Mouse (Mus musculus) 3134 (cell line): Measurements from ENCODE around the gene Tpra1.

ENCODE experiments used
- DNase-seq: peaks from one replicate; pipeline ENCODE4 v3.0.0-alpha.2; 2011; ENCODE audit warnings: low spot score; ENCODE audit not compliant: insufficient read length; ENCODE audit errors: extremely low read depth

Tpra1 gene

DNA sequence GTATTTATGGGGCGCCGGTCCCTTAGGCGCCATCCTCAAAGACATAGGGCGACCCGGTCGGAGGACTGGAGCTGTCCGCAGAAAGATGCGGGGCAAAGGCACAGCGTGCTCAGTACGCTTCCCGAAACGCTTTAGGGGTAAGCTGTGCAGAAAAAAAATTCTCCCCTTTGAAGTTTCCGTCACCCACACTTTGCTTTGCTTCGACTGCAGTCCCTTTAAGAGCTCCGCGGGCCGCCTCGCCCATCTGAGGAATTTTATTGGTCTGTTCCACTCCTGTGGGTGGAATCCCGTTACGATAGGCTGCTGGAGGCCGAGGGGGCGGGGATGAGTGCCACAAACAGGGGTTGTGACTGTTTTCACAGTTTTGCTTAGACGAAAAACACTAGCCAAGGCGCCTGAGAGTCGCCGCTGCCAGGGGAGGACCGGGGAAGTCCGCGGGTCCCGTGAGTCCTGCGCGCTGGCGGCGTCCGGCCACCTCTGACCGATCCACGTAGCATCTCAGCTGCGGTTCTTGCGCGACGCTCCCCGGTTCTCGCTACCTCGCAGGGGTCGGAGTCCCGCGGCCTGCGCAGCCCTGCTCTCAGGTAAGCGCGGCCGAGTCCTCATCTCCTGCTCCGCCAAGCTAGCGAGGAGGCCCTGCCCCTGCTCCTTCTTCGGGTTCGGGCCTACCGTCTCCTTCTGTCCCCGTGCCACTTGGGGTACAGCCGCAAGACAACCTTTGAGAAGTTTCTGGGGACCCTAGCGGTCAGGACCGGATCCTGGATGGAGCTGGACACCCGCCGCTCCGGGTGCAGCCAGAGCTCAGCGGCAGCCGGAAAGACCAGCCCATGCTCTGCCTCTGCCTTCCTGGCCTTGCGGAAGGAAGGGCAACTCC, at the start of gene Tpra1:
Tpra1 (plus strand) TSS at position 305 of the 874 bp plus-strand sequence.
- peak; percentile 91 for DNase-seq

DNA sequence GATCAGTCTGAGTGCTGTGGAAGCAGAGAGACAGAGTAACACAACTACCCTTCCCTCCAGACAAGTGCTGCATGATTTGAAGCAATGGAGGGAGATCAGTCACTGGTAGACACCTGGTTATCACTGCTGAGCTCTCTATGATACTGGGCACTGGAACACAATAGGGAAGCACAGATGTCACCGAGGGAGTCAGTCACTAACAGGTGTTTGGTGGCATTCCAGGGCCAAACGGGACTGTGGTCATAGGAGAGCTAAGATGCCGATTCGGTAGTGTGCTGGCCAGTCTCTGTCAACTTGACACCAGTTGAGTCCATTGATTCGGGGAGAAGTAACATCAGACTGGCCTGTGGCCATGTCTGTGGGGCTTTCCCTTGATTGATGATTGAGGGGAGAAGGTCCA, 47.5 kb upstream of the Tpra1 start:
- no peak for DNase-seq

DNA sequence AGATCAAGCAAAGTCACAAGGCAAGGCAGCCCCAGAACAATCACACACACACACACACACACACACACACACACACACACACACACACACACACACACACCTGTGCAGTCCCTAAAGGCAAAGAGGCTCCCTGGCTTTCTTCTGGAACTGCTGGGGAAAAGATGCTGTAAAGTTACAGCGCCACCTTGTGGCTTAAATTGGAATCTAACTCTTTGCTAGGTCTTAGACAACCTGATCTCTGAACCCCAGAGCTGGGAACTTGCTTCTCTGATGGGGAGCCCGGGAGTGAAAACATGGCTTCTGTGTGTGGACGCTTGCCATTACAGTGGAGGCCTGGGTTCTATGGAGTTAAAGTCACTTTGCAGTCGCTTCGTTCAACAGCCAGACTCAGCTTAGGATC, 46.4 kb upstream of the Tpra1 start:
- DNase-seq: no peak

DNA sequence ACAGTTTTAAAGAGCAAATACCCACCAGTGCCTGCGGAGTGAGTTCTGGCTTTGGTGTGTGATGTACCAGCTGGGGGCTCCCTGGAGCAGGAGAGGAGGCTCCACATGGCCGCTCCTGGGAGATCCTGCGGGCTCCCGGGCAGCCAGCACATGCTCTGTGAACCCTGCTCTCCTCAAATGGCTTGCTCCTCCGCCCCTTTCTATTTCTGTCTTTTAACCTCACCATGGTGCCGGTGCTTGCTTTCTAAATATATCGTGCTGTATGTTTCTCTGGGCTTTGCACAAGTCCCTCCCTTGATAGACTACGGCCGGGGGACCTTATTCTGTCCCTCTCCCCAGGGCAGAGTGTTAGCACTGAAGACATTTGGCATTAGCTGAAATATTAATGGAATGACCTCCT, 44.8 kb upstream of the Tpra1 start:
- no peak for DNase-seq

DNA sequence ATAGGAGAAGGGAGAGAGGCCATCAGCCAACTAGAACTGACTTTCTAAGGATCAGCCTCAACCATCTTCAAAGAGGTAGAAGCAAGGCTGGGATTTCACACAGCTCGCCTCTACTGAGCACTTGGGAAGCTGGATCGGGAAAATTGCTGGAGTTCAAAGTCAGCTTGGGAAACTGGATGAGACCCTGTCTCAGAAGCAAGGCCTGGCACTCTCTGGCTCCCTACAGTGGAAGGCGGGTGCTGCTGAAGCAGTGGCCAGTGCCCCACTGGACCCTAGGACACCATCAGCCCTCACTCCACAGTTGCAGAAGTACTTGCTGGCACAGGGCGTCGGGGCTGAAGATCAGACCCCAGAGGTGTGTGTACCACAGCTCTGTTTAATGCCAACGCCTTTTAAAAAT, 44.2 kb upstream of the Tpra1 start:
- no peak for DNase-seq

DNA sequence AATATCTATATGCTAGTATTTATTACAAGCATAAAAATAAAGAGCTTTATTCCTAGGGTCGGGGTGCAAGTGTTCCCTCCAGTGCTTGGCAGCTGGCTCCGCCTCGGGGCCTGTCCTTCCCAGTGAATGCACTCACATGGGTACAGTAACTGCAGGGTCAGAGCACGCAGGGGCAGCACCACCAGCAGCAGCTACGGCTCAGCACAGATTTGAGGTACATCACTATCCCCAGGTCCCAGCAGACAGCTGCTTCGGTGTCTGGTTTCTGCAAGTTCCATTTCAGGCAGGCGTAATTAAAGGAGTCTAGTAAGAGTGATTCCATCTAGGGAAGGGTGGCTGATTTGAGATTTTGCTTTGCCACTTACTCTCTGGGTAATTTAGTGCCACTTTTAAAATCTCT, 43.7 kb upstream of the Tpra1 start:
- DNase-seq: no peak

DNA sequence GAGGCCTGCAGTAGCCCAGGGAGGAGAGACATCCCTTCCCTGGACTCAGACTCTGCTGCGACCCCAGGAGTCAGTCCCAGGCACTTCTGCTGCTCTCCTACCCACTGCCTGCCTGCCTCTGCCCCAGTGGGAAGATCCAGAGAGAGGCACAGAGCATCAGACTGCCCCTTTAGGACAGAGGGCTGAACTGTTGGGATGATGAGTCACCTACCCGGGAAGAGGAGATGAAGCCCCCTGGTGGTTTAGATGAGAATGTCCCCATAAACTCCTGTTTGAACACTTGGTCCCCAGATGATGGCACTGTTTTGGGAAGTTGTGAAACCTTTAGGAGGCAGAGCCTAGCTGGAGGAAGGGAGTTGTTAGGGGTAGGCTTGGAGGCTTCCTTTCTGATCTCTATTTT, 41.1 kb upstream of the Tpra1 start:
- DNase-seq: peak; percentile 55

DNA sequence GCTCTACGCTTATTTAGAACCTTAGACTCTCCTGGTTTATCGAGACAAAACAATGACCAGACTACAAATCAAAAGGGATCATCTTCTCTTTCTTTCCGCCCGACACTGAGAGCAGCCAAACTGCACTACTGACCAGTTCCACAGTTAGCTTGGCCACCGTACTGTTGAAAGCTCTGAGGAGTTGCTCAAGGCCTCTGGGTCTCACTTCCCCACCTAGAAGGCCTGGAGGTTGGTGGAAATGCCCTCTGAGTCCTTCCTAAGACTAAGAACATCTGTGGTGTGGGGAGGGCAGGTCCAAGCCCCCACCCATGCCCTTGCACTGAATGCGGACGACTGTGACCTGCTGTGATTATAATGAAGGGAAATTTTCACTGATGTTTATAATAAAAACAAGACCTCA, 36.3 kb upstream of the Tpra1 start:
- DNase-seq: no peak

DNA sequence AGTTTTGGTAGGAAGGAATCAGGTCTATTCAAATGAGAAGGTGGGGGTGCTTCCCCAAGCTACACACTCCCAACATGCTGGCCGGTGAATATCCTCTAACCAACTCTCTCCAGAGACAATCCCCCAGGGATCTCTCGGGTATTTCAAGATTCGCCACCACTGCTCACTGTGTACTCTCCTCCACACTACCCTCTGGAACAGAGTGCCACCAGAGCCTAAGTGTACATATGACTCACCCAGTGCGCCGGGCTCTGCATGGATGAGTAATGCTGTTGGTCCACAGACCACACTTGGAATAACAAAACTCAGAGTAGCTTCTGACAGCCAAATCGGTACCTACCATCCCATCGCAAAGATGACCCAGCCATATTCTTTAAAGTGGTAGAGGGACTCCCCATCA, 32.6 kb upstream of the Tpra1 start:
- peak; percentile 65 for DNase-seq

DNA sequence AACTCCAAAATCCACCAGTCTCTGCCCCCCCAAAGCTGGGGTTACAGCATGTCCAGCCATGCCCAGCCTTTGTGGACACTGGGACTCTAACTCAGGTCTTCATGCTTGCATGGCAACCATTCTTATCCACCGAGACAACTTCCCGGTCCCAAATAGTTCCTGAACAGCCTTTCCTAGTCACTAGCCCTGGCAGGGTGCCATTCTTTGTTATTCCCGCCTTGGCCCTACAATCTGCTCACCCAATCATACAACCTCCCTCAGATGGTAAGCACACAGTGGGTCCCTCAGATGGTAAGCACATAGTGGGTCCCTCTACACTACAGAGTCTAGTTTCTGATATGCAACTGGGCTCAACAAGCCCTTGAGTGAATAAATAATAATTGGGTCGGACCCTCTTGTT, 31.5 kb upstream of the Tpra1 start:
- DNase-seq: no peak

DNA sequence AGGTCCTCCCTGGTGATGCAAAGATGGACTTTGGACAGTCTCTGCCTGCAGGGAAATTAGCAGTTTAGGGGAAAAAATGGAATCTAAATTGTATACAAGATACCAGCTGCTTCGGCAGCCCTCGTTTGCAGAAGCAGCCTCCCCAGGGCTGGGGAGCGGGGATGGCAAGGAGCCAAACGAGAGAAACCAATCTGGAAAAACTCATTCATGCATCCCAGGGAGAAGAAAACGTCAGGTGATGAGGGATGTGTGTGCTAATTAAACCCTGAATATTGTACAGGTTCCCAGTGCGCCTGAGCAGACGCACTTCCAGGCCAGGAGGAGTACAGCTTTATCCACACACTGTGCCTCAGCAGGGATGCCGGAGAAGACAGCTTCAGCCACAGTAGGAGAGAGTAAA, 30.5 kb upstream of the Tpra1 start:
- no peak for DNase-seq

DNA sequence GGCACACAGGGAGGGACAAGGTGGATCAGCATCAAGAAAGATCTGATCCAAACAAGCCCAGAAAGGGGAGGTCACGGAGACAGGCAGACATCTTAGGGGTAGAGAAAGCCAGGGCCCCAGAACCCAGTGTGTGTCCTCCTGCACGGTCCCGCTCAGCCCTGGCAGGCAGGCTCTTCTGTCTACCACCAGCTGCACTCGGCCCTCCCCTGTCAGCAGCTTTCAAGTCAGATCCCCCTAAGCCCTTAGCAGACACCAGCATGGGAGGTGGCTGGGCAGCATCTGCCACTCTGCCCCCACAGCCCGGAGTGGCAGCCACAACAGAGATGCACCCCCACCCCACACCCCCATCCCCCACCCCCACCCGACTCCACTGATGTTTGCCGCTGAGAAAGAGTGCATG, 29.2 kb upstream of the Tpra1 start:
- no peak for DNase-seq

DNA sequence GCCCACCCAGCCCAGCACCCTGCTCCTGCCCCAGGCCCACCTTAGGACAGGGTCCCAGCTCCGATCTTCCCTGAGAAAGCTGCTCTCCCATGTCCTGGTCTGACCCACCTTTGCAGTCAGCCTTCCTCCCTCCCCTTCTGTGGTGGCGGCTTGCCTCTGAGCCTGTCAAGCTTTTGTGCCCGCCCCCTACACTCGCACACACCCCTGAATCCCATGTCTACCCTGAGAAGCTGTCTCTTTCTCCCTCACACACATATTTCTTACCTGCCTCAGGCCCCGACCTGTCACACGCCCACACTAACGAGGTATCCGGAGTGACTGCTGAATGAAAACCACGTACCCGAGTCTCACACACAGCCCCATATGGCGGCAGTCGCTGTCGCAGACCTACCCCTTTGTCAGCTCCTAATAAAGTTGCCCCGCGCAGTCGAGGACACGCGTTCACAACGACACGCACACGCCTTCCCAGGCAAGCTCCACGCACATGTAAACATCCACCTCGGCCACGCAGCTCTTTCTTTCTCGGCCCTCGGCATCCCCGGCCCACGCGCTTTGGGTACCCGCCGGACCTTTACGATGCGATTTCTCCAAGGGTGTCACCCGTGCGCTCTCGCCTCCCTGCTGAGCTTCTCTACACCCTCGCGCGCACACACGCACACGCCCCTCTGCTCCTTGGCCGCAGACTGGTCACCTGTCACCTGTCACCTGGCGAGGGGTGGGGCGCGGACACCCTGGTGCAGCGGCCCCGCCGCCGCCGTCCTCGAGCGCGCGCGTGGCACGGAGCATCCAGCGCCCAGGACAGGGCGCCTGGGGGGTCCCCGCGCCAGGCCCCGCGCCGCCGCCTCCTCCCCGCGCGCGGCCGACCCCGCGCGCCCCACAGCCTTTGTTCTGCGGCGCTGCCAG, 27.8 kb upstream of the Tpra1 start:
- no peak for DNase-seq

DNA sequence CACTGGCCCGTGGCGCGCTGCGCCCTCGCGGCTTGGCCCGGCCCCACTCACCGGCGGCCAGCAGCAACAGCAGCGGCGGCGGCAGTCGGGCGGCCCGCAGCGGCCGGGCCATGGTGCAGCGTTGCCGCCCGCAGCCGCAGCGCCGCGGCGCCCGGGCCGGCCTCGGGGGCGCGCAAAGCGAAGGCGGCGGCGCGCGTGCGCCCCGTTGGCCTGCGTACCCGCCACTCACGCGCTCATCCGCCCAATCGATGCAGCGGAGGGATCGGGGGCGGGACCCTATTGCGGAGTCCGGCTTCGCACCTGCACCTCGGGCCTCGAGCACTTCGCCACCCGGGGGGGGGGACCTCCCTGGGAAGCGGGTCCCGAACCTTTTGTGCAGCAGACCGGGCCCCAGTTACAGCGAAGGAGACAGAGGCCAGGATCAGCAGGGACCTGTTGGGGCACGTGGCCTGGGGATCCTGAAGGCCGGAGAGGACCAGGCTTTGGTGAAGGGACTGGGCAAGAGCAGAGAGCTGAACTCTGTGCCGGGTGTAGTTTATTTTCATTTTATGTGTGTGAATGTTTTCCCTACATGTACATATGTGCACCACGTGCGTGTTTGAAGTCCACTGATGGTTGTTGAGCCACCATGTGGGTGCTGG, 27.1 kb upstream of the Tpra1 start, which contains the start of gene Podxl2:
Podxl2 (minus strand) TSS at position 177 of the 641 bp plus-strand sequence.
- DNase-seq: no peak

DNA sequence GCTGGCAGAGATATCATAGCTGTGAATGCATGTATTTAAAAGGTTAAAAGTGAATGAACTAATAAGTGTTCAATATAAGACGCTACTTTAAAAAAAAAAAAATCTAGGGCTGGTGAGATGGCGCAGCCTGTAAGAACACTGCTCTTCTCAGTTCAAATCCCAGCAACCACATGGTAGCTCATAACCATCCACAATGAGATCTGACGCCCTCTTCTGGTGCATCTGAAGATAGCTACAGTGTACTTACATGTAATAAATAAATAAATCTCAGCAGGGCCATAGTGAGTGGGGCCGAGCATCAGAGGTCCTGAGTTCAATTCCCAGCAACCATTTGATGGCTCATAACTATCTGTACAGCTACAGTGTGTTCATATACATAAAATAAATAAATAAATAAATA, 22.6 kb upstream of the Tpra1 start:
- no peak for DNase-seq

DNA sequence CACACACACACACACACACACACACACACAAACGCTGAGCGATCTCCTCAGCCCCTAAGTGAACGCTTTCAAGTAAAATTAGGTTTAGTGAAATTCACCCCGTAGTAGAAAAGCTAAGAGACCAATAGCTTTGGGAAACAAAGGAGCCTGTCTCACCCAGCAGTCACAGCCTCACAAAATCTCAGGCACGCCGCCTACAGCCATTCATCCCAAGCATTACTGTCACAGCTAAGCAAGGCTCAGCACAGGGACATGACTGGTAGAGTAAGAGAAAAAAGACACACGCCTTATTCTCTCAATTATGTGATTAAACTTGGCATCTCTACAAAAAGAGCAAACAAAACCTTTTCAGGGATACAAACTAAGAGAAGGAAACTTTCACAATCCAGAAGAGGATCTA, 20.7 kb upstream of the Tpra1 start:
- no peak for DNase-seq

DNA sequence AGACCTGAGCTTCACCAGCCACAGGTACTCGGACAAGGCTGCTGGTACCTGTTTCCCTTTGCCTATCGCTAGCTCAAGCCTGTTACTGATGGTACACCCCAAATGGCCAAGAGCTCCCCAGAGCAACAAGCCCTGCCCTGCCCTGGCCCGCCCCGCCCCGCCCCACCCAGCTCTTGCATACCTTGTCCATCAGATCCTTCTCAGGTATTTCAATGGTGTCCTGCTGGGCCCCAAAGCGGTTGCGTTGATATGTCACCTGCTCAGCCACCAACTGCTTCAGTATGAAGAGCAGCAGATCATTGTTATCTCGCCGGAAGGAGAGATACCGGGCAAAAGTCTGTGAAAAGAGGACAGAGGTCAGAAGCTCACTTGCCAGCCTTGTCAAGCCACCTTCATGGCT, 17.9 kb upstream of the Tpra1 start:
- DNase-seq: no peak

DNA sequence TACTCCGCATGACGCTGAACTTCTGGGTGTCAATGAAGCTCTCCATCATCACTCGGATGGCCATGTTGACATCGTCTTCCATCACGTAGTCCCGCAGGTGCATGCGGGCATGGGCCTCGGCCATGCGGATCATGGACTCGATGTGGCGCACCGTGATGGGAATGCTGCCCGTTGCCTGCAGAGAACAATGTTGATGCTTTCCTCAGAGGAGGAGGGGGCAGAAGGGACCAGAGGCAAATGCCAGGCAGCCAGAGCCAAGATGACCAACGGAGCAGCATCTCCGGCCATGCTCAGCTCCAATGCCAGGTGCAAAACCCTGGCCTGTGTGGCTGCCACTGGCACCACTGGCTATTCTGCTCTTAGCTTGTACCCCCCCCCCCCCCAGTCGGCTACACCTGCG, 17.4 kb upstream of the Tpra1 start:
- no peak for DNase-seq

DNA sequence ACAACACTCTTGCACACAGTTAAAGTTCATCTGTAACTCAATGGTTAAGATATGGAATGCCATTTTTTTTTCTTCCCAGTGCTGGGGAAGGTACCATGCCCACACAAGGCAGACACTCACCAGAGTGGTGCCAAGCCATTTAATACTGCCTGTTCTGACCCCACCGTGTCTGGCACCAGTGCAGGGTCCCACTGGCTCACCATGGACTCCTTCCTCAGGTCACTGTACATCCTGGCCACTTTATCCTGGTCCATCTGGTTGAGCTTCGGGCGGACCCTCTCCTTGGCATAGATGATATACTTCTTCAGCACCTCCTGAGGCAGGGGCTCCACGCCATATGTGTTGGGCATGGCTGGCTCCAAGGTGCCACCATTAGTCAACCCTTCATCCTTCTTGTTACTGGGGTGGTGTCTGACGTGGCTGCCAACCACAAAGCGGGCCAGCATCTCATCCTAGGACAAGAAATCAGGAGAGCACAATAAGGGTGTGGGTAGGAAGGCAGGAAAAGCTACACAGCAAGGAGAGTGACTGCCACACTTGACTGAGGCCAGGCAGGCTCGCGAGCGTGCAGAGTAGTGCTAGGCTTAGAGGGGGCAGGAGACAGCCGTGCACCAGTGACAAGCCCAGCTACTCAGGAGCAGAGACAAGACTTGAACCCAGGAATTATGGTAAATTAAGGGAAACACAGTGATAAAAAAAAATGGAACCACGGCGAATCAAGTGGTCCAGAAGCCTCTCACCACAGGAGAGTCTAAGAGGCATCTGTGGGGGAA, 16.2 kb upstream of the Tpra1 start:
- DNase-seq: no peak

DNA sequence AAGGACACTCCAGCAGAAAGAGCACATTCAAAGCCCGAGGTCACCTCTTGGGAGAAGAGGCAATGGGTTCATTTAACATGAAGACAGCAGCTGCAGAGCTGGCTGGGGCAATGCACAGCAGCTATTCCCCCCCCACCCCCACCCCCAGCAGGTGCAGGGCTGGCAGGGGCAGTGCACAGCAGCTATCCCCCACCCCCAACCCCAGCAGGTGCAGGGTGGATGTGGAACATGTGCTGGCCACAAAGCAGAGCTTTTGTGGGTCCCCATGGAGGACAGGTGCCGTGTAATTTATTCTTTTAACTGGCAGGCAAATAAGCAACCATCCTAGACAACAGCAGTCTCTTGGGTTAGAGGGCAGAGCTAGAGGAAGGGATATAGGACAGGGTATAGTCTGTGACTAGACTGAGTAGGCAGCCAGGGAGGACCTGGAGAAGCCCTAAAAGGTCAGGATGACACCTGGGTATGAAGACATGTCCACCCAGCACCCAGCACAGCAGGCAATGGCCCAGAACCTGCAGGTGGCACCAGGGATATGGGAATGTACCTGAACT, 15.6 kb upstream of the Tpra1 start:
- no peak for DNase-seq
